Mouse (Mus musculus) MEL (cell line): ENCODE measurements around the gene Six2. TPM values are rescaled to one million over a fixed set of nuclear protein-coding genes. Genes with fewer than 3 reads are reported as not detected.

ENCODE experiments used
- DNase-seq: peaks from one replicate; pipeline ENCODE4 v3.0.0; 2011; ENCODE audit warnings: low read depth, low spot score
- H3K27ac ChIP-seq: 2 replicates; pipeline ENCODE4 v1.5.1; 2012; ENCODE audit warnings: low read depth, mild to moderate bottlenecking, control low read depth, low read length, moderate library complexity; ENCODE audit not compliant: control insufficient read depth
- H3K27me3 ChIP-seq, 2 experiments: fragments of 150-350 bp in 1 of 2; sonication (generic) in 1 of 2; 2 replicates each; pipeline ENCODE4 v1.6.1; 2012; ENCODE audit warnings: low read length in 2 of 2, mild to moderate bottlenecking in 2 of 2, improper control_type of control experiment in 1 of 2, moderate library complexity in 1 of 2; ENCODE audit not compliant: insufficient read depth in 2 of 2, control insufficient read depth in 1 of 2
- H3K36me3 ChIP-seq, 2 experiments: 2 replicates each; pipeline ENCODE4 v1.6.1; 2012 to 2014; ENCODE audit warnings: low read length in 2 of 2, improper control_type of control experiment in 1 of 2, inconsistent platforms in 1 of 2, mild to moderate bottlenecking in 1 of 2; ENCODE audit not compliant: insufficient read depth in 2 of 2, control insufficient read depth in 1 of 2
- H3K4me1 ChIP-seq, 2 experiments: fragments of 150-350 bp in 1 of 2; sonication (generic) in 1 of 2; 2 replicates each; pipeline ENCODE4 v1.6.1; 2012; ENCODE audit warnings: low read length in 2 of 2, improper control_type of control experiment in 1 of 2, mild to moderate bottlenecking in 1 of 2; ENCODE audit not compliant: insufficient read depth in 2 of 2, control insufficient read depth in 1 of 2
- H3K4me3 ChIP-seq, 2 experiments: fragments of 150-350 bp in 1 of 2; sonication (generic) in 1 of 2; 2 replicates each; pipeline ENCODE4 v1.5.1; 2012; ENCODE audit warnings: low read depth in 2 of 2, low read length in 2 of 2, mild to moderate bottlenecking in 2 of 2, moderate library complexity in 2 of 2, control low read depth in 1 of 2, improper control_type of control experiment in 1 of 2; ENCODE audit not compliant: control insufficient read depth in 1 of 2, insufficient read depth in 1 of 2
- H3K79me2 ChIP-seq: 2 replicates; pipeline ENCODE4 v1.6.1; 2012; ENCODE audit warnings: mild to moderate bottlenecking, low read length, moderate library complexity; ENCODE audit not compliant: control insufficient read depth, poor library complexity, insufficient read depth
- H3K9ac ChIP-seq: 2 replicates; pipeline ENCODE4 v1.6.1; 2012; ENCODE audit warnings: low read depth, mild to moderate bottlenecking, control low read depth, low read length, moderate library complexity; ENCODE audit not compliant: control insufficient read depth, poor library complexity, severe bottlenecking
- H3K9me3 ChIP-seq: fragments of 150-350 bp; sonication (generic); replicated peaks from 2 replicates; pipeline ENCODE4 v1.6.1; 2012; ENCODE audit warnings: mild to moderate bottlenecking, low read length, improper control_type of control experiment, moderate library complexity; ENCODE audit not compliant: insufficient read depth
- BHLHE40 ChIP-seq: IDR thresholded peaks from 2 replicates; pipeline ENCODE4 v1.6.1; 2012; ENCODE audit warnings: low read depth, mild to moderate bottlenecking, inconsistent platforms, low read length, improper control_type of control experiment, borderline replicate concordance
- CHD1 ChIP-seq: IDR thresholded peaks from 2 replicates; pipeline ENCODE4 v1.6.1; 2012; ENCODE audit warnings: low read depth, mild to moderate bottlenecking, inconsistent platforms, low read length, improper control_type of control experiment
- CHD2 ChIP-seq: IDR thresholded peaks from 2 replicates; pipeline ENCODE4 v1.6.1; 2011; ENCODE audit warnings: low read length, improper control_type of control experiment
- ELF1 ChIP-seq: IDR thresholded peaks from 2 replicates; pipeline ENCODE4 v1.6.1; 2014; ENCODE audit warnings: low read depth, mild to moderate bottlenecking, inconsistent platforms, low read length, improper control_type of control experiment, moderate library complexity
- EP300 ChIP-seq, 2 experiments: IDR thresholded peaks; 2 replicates each; pipeline ENCODE4 v1.6.1; 2011; ENCODE audit warnings: improper control_type of control experiment in 2 of 2, low read length in 2 of 2, low read depth in 1 of 2, mild to moderate bottlenecking in 1 of 2
- GATA1 ChIP-seq: IDR thresholded peaks from 2 replicates; pipeline ENCODE4 v1.6.1; 2011; ENCODE audit warnings: low read depth, low read length, improper control_type of control experiment
- HCFC1 ChIP-seq: IDR thresholded peaks from 2 replicates; pipeline ENCODE4 v1.6.1; 2012; ENCODE audit warnings: low read depth, mild to moderate bottlenecking, inconsistent platforms, low read length, improper control_type of control experiment, moderate library complexity
- KAT2A ChIP-seq: conservative IDR thresholded peaks from 2 replicates; pipeline ENCODE4 v1.6.1; 2012; ENCODE audit warnings: low read depth, low read length, improper control_type of control experiment, inconsistent platforms
- MAFK ChIP-seq: IDR thresholded peaks from 2 replicates; pipeline ENCODE4 v1.6.1; 2011; ENCODE audit warnings: low read depth, mild to moderate bottlenecking, low read length, improper control_type of control experiment, borderline replicate concordance
- MAZ ChIP-seq: IDR thresholded peaks from 2 replicates; pipeline ENCODE4 v1.6.1; 2012; ENCODE audit warnings: low read depth, mild to moderate bottlenecking, inconsistent platforms, low read length, improper control_type of control experiment
- MEF2A ChIP-seq: IDR thresholded peaks from 2 replicates; pipeline ENCODE4 v1.6.1; 2014; ENCODE audit warnings: low read depth, mild to moderate bottlenecking, inconsistent platforms, low read length, improper control_type of control experiment; ENCODE audit not compliant: poor library complexity, insufficient replicate concordance, severe bottlenecking; ENCODE audit errors: extremely low read depth
- MXI1 ChIP-seq: IDR thresholded peaks from 2 replicates; pipeline ENCODE4 v1.6.1; 2011; ENCODE audit warnings: mild to moderate bottlenecking, low read depth, low read length, improper control_type of control experiment
- MYB ChIP-seq: IDR thresholded peaks from 2 replicates; pipeline ENCODE4 v1.6.1; 2011; ENCODE audit warnings: mild to moderate bottlenecking, low read depth, low read length, improper control_type of control experiment
- MYC ChIP-seq: IDR thresholded peaks from 2 replicates; pipeline ENCODE4 v1.6.1; 2011; ENCODE audit warnings: low read depth, mild to moderate bottlenecking, low read length, improper control_type of control experiment, moderate library complexity
- POLR2AphosphoS2 ChIP-seq: IDR thresholded peaks from 2 replicates; pipeline ENCODE4 v1.6.1; 2011; ENCODE audit warnings: low read length, improper control_type of control experiment
- RCOR1 ChIP-seq: IDR thresholded peaks from 2 replicates; pipeline ENCODE4 v1.6.1; 2012; ENCODE audit warnings: low read depth, mild to moderate bottlenecking, inconsistent platforms, low read length, improper control_type of control experiment
- SIN3A ChIP-seq: IDR thresholded peaks from 2 replicates; pipeline ENCODE4 v1.6.1; 2012; ENCODE audit warnings: low read length, improper control_type of control experiment, inconsistent platforms
- TAL1 ChIP-seq: IDR thresholded peaks from 2 replicates; pipeline ENCODE4 v1.6.1; 2012; ENCODE audit warnings: mild to moderate bottlenecking, inconsistent platforms, low read length, moderate library complexity, mixed read lengths
- UBTF ChIP-seq: IDR thresholded peaks from 2 replicates; pipeline ENCODE4 v1.6.1; 2012; ENCODE audit warnings: low read depth, mild to moderate bottlenecking, inconsistent platforms, low read length, improper control_type of control experiment, moderate library complexity, borderline replicate concordance; ENCODE audit not compliant: insufficient read depth
- USF2 ChIP-seq, 2 experiments: IDR thresholded peaks; 2 replicates each; pipeline ENCODE4 v1.6.1; 2011 to 2012; ENCODE audit warnings: improper control_type of control experiment in 2 of 2, low read length in 2 of 2, borderline replicate concordance in 1 of 2, inconsistent platforms in 1 of 2, low read depth in 1 of 2, mild to moderate bottlenecking in 1 of 2; ENCODE audit not compliant: insufficient read depth in 1 of 2
- ZNF384 ChIP-seq: IDR thresholded peaks from 2 replicates; pipeline ENCODE4 v1.6.1; 2012; ENCODE audit warnings: low read depth, mild to moderate bottlenecking, inconsistent platforms, low read length, improper control_type of control experiment
- polyA plus RNA-seq, 2 experiments: library from polyadenylated mRNA; stranded (reverse) in 1 of 2; unstranded in 1 of 2; fragments of >175 nt in 1 of 2; fragments of >200 nt in 1 of 2; gene quantifications; 2 replicates each; pipeline versions ENCODE4 v1.2.1 to v1.2.4; 2012; ENCODE audit warnings: low replicate concordance in 2 of 2, low read depth in 1 of 2; ENCODE audit not compliant: insufficient read length in 2 of 2, insufficient read depth in 1 of 2, missing spikeins in 1 of 2
- total RNA-seq: library from RNA; depleted of rRNA; stranded (reverse); fragments of 300-350 nt; gene quantifications from 2 replicates; pipeline ENCODE4 v1.2.3, GENCODE M21; 2012

Six2 gene
- total and polyA plus RNA-seq, 3 experiments: 6.4 to 81.4 TPM; not detected in 1

DNA sequence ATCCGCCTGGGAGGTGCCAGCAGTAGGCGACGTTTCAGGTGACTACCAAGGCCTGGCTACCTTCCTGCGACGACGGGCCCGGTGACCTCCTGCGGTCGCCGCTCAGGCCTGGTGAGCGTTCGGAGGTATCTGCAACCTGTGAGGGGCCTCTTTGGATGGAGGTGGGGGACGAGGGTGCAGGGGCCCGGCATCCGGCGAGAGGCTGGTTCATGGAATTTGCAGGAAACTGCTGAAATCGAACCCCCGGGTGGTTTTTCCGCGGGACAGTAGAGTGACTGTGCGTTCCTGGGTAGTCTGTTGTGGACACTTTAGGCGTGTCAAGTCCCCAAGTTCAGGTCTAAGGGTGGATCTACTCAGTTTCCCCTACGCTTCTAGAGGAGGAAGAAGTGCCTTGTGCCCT, 4.5 kb upstream of the Six2 start:
- Histone ChIP-seq H3K27ac (no peak overlapping the region), H3K79me2 (peaks cover 6% of the 10 kb centered on the region), H3K9ac (no peak overlapping the region), H3K4me1 (peaks cover 2 to 11% of the 10 kb centered on the region in 2 experiments), H3K4me3 (no peak overlapping the region), H3K27me3 (no peaks in the 10 kb centered on the region), H3K36me3 (peaks cover 0 to 2% of the 10 kb centered on the region in 2 experiments; a peak in 1 of 4 replicates), H3K9me3 (no peaks in the 10 kb centered on the region)
- DNase-seq: no peak
- TF ChIP-seq TAL1 (no peak), MAZ (no peak), SIN3A (no peak), MYB (no peak), MAFK (no peak), ZNF384 (no peak), CHD2 (no peak)
- TF ChIP-seq, all 39 proteins: peak for 0

DNA sequence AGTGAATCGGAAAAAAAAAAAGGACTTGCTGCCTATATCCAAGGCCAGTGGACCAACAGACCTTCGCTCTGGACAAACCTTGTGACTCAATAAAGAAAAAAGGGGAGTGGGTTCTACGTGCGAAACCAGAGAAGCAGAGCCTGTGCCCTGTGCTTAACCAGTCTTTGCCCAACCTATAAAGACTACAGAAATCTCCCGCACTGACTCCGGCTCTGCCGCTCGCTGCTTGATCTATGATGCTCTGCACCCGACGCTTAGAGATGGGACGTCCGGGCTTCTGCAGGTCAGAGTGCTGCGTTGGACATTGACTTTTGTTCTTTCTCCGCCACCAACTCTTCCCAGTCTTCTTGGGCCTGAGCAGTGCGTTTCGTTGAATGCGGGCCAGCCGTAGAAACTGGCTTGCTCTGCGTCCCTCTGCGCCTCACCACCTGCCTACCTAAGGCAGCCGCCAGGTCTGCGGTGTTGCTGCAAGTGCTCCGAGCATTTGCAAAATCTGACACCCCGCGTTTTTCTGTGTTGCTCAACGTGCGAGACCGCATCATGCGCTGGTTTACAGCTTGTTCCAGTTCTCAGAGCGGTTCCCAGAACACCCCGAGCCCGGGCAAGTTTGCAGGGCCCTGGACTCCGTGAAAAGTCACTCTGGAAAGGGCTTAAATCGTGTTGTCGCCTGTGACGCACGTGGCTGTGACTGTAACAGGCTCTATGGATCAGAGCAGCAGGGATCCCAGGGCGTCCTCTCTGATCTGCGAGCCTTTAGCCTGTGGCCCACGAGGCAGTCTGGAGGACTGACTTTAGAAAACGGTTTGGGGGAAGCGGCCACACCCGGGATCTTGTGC, 3.8 kb upstream of the Six2 start:
- Histone ChIP-seq H3K27me3 (no peaks in the 10 kb centered on the region), H3K9me3 (no peaks in the 10 kb centered on the region), H3K36me3 (peaks cover 0 to 2% of the 10 kb centered on the region in 2 experiments; a peak in 1 of 4 replicates), H3K4me3 (no peak overlapping the region), H3K27ac (no peak overlapping the region), H3K4me1 (peaks cover 2 to 11% of the 10 kb centered on the region in 2 experiments), H3K9ac (no peak overlapping the region), H3K79me2 (peaks cover 13% of the 10 kb centered on the region)
- no peak for DNase-seq
- TF ChIP-seq ZNF384 (no peak), MYB (no peak), ELF1 (no peak), MEF2A (no peak), UBTF (no peak), RCOR1 (no peak), MYC (no peak), GATA1 (no peak), MAFK (no peak), EP300 (IDR thresholded peaks at IDR 0.05; ENCODE audit: low read depth in 1 of 2, low read length in 2 of 2) (no peak), USF2 (IDR thresholded peaks at IDR 0.05; ENCODE audit: borderline replicate concordance in 1 of 2, insufficient read depth in 1 of 2, low read depth in 1 of 2, low read length in 2 of 2) (no peak), TAL1 (no peak), BHLHE40 (no peak), HCFC1 (no peak), POLR2AphosphoS2 (no peak), CHD1 (no peak), KAT2A (no peak), MXI1 (no peak)
